Mouse (Mus musculus): ENCODE measurements around the gene Fancd2. TPM values are rescaled to one million over a fixed set of nuclear protein-coding genes. Genes with fewer than 3 reads are reported as not detected.

The Fancd2 gene
- polyA plus RNA-seq, 1 experiment from 2014 or later: 10.4 TPM

DNA sequence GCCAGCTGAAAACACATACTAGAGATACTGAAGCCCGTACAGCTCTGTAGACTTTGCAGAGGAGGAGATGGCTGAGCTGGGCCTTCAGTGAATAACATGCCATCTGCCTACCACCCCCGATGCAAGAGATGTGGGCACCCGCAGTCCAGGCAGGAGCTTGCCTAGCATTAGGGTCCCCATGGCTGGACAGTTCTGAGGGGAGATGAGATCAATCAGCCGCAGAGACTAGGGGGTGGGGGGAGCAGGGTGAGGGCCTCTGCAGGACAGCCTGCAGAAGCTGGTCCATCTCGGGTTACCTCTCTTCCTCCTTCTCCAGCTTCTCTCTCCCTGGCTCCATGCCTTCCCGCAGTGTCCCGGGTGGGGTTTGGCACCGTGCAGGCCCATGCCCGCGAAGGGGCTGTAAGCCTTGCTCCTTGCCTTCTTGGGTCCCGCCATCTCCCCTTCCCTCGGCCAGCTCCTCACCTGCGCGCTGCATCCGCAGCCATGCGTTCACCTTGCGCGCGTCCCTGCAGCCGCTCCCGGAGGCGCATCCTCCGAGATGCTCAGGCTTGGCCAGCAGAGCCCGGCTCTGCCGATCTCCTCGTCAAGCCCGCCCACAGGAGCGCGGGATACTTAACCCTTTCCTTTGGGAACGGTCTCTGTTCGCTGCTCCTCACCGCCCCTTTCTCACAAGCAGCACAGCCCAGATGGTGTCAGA is 29.9 kb upstream of the Fancd2 start, which contains the start of gene Prrt3:
Gene Prrt3 (minus strand): TSS at position 544 of the 697 bp plus-strand sequence.
- Histone ChIP-seq H3K4me2 (replicated peaks) (peak within 1 kb of the TSS; percentile 82), H3K27me3 (peaks cover 13% of the 10 kb centered on the region), H3K9me3 (replicated peaks) (no peaks in the 10 kb centered on the region), H3K4me3 (peak within 1 kb of the TSS; percentile 52), H3K27ac (0 out of 2 replicates have a peak within 1 kb of the TSS, but pooled peaks have one; percentile 8), H3K9ac (peak within 1 kb of the TSS; percentile 74), H3K36me3 (no peaks in the 10 kb centered on the region), H3K4me1 (peaks cover 7% of the 10 kb centered on the region)
- WGBS: 3% methylated on average over 32 of the region's 32 CpGs
- peak; percentile 79 for ATAC-seq (ENCODE audit: low FRiP score)

DNA sequence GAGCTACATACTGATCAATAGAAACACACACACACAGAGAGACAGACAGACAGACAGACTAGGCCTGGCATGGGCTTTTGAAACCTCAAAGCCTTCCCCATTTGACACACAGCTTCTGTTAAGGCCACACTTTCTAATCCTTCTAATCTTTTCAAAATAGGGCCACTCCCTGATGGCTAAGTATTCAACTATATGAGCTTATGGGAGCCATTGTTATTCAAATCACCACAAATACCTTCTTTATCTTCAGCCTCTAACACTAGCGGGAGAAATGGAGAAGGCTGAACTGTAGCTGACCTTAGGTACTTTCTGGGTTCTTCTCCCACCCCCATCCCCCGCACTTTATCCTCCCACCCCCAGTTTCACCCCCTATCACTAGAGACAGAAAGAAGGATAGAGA is 28.7 kb upstream of the Fancd2 start:
- H3K9ac ChIP-seq: no peak overlapping the region
- 65% methylated on average over 2 of the region's 2 CpGs for WGBS
- no peak for ATAC-seq (ENCODE audit: low FRiP score)

DNA sequence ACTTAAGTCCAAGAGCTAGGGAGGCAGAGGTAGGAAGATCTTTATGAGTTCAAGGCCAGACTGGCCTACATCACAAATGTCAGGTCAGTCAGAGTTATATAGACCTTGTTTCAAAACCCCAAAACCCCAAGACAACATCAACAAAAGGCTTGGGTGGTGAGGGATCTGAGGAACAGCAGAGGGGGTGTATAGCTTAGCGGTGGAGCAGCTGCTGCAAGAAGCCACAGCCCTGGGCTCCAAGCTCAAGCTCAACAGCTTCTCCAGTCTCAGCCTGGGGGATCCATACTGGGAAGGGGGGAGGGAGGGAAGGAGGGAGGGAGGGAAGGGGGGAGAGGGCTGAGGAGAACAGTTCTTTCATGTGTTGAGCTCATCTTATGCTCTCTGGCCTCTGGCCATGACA is 25.8 kb upstream of the Fancd2 start:
- Histone ChIP-seq H3K27ac (no peak overlapping the region), H3K9ac (no peak overlapping the region), H3K27me3 (peaks cover 7% of the 10 kb centered on the region), H3K9me3 (replicated peaks) (no peaks in the 10 kb centered on the region), H3K4me3 (no peak overlapping the region), H3K4me2 (replicated peaks) (no peak overlapping the region), H3K36me3 (no peaks in the 10 kb centered on the region), H3K4me1 (peaks cover 13% of the 10 kb centered on the region)
- 80% methylated on average over 1 of the region's 1 CpGs for WGBS
- no peak for ATAC-seq (ENCODE audit: low FRiP score)

More for the DNA sequence above, 28.7 kb upstream of the Fancd2 start:
- peaks cover 13% of the 10 kb centered on the region for H3K27me3 ChIP-seq
- H3K36me3 ChIP-seq: no peaks in the 10 kb centered on the region
- H3K27ac ChIP-seq: no peak overlapping the region
- H3K4me2 ChIP-seq (replicated peaks): no peak overlapping the region
- no peak overlapping the region for H3K4me3 ChIP-seq
- H3K9me3 ChIP-seq (replicated peaks): no peaks in the 10 kb centered on the region
- H3K4me1 ChIP-seq: peaks cover 8% of the 10 kb centered on the region

DNA sequence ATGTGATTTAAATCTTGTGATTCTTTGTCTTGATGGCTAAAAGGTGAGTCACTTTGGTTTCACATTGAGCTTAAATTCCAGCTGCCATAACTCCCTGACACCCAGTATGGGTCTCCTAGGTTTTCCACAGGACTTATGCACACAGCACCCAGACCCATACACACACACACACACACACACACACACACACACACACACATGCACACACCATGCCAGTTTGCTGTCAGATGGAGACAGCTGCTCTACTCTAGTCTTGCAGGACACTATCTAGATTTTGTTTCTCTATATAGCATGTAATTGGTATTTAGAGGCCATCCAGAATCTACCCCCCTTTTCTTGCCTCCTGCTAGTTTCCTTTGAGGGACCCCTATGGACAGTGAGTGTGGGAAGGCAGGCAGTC is 24.4 kb upstream of the Fancd2 start:
- no peaks in the 10 kb centered on the region for H3K9me3 ChIP-seq (replicated peaks)
- H3K36me3 ChIP-seq: no peaks in the 10 kb centered on the region
- H3K4me2 ChIP-seq (replicated peaks): no peak overlapping the region
- no peak for ATAC-seq (ENCODE audit: low FRiP score)
- no peaks in the 10 kb centered on the region; the same call in 1 of the 2 replicates for H3K27me3 ChIP-seq
- H3K27ac ChIP-seq: no peak overlapping the region
- no peak overlapping the region for H3K4me3 ChIP-seq
- no peak overlapping the region for H3K9ac ChIP-seq
- 0 out of 2 replicates have a peak, but pooled peaks cover 5% of the 10 kb centered on the region for H3K4me1 ChIP-seq

DNA sequence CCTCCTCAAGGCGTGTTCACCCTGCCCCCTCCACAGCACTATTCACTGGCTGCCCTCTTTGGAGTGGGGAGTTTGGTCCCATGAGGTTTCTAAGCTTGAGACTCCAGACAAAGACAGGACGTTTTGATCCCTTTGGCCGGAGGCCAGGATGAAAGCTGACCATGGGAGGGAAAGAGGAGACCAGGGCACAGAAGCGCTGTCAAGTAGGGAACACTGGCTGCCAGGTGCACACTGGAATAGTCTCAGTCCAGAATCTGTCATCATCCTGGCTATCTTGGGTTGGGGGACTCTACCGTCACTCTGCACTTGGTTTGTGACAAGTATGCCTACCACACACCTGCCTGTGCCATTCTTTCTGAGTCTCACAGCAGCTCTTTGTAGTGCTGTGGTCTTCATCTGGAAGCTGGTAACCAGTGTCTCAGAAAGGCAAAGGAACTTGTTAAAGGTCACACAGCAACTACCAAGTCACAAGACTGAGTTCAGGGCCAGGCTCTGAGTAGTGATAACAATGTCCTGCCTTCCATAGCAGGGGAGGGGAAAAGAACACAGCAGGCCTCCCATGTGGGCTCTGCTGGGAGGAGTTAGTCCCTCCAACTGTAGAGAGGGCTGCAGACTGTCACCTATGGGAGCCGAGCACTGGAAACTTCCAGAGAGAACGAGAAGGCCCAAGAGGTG is 23.1 kb upstream of the Fancd2 start:
- WGBS: 61% methylated on average over 7 of the region's 7 CpGs
- peaks cover 4% of the 10 kb centered on the region for H3K36me3 ChIP-seq
- no peak overlapping the region for H3K4me2 ChIP-seq (replicated peaks)
- H3K27me3 ChIP-seq: no peaks in the 10 kb centered on the region
- no peaks in the 10 kb centered on the region for H3K9me3 ChIP-seq (replicated peaks)
- H3K27ac ChIP-seq: no peak overlapping the region
- no peak overlapping the region for H3K4me3 ChIP-seq
- H3K4me1 ChIP-seq: 0 out of 2 replicates have a peak, but pooled peaks cover 5% of the 10 kb centered on the region
- no peak for ATAC-seq (ENCODE audit: low FRiP score)
- H3K9ac ChIP-seq: no peak overlapping the region

DNA sequence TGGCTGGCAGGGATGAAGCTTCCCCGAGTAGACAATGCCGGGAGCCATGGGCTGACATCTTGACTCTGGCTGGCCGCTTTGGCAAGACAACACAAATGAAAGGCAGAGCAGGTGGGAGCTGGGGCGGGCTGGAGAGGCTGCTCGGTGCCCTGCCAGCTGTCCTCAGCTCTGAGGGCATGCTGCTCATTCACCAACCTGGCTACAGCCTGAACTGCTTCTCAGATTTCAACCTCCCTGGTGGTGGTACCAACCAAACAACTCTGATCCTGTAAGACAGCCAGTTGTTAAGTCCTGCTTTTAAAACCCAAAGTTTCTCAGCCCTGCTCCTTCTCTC is 22.6 kb upstream of the Fancd2 start:
- Histone ChIP-seq H3K36me3 (peaks cover 9% of the 10 kb centered on the region), H3K4me1 (0 out of 2 replicates have a peak, but pooled peaks cover 5% of the 10 kb centered on the region), H3K4me3 (no peak overlapping the region), H3K27ac (no peak overlapping the region), H3K9me3 (replicated peaks) (no peaks in the 10 kb centered on the region), H3K27me3 (no peaks in the 10 kb centered on the region), H3K4me2 (replicated peaks) (no peak overlapping the region), H3K9ac (no peak overlapping the region)
- ATAC-seq (ENCODE audit: low FRiP score): no peak
- 51% methylated on average over 5 of the region's 5 CpGs for WGBS

DNA sequence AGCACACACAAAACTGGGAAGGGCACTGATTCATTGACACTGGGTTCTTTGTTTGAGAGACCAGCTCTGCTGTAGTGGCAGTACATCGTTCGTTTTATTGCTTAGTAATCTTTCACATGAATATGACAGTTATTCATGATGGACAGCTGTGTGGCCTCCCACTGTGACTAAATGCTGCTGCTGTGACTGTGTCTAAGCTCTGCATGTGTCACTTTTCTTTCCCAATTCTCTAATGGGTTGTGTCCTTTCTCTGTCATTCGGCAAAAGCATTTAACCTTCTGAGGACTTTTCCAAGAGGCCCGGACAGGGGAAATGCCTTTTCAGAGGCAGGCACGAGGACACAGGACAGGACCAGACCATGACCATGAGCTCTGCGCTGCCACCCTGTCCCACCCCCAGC is 17.5 kb upstream of the Fancd2 start:
- H3K9me3 ChIP-seq (replicated peaks): no peaks in the 10 kb centered on the region
- WGBS: 90% methylated on average over 6 of the region's 6 CpGs
- H3K4me1 ChIP-seq: no peaks in the 10 kb centered on the region
- no peak overlapping the region for H3K4me3 ChIP-seq
- no peak overlapping the region for H3K9ac ChIP-seq
- H3K36me3 ChIP-seq: peaks cover 58% of the 10 kb centered on the region
- no peaks in the 10 kb centered on the region for H3K27me3 ChIP-seq
- no peak overlapping the region for H3K4me2 ChIP-seq (replicated peaks)
- H3K27ac ChIP-seq: no peak overlapping the region
- ATAC-seq (ENCODE audit: low FRiP score): no peak

DNA sequence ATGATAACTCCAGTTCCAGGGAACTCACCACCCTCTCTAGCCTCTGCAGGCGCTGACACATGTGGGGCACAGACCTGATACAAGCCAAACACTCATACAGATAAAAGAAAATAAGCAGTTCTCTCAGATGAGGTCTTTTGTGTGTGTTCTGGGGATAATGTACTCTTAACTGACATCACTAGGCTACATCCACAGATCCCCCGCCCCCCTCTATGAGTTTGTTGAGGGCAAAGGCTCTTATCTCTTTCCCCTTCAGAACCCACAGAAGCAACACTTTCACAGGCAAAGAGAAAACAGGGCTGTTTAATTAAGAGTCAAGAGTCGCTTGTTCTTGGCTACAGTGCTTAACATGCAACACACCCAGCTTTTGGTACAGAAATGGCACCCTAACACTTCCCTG is 16.9 kb upstream of the Fancd2 start:
- ATAC-seq (ENCODE audit: low FRiP score): no peak
- H3K36me3 ChIP-seq: peaks cover 65% of the 10 kb centered on the region
- no peaks in the 10 kb centered on the region for H3K4me1 ChIP-seq
- H3K9me3 ChIP-seq (replicated peaks): no peaks in the 10 kb centered on the region
- no peak overlapping the region for H3K9ac ChIP-seq
- no peaks in the 10 kb centered on the region for H3K27me3 ChIP-seq
- no peak overlapping the region for H3K4me3 ChIP-seq
- no peak overlapping the region for H3K27ac ChIP-seq
- H3K4me2 ChIP-seq (replicated peaks): no peak overlapping the region
- 95% methylated on average over 3 of the region's 3 CpGs for WGBS

DNA sequence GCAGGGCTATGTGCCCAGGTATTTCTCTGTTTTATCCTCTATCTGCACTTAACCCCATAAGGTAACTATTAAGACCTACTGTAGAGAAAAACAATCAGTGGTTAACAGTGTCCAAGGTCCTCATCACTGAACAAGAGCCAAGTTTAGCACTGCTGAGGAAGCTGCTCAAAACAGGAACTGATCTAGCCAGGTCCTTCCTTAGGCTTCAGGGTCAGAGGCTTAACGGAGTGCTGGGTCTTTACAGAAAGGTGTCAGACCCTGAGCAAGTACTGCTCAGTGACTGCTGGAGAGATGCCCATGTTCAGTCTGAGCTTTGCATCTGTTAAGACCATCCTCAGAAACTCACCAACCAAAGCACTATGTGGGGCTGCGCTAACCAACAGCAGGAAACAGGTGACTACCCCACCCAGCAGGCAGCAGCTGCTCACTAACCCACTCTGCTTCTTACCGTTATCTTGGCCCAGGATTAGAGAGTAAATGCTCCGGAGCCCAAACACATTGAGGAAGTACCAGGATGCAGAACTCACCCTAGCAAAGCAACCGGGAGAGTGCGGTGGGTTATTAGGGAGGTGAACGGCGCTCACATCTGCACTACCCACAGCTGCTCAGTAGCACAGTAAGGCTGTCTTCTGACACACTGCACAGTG is 13.9 kb upstream of the Fancd2 start:
- H3K27ac ChIP-seq: no peak overlapping the region
- 98% methylated on average over 8 of the region's 8 CpGs for WGBS
- H3K4me1 ChIP-seq: no peaks in the 10 kb centered on the region
- H3K27me3 ChIP-seq: no peaks in the 10 kb centered on the region
- H3K4me2 ChIP-seq (replicated peaks): no peak overlapping the region
- H3K9me3 ChIP-seq (replicated peaks): no peaks in the 10 kb centered on the region
- H3K4me3 ChIP-seq: no peak overlapping the region
- H3K36me3 ChIP-seq: peaks cover 91% of the 10 kb centered on the region
- H3K9ac ChIP-seq: no peak overlapping the region
- no peak for ATAC-seq (ENCODE audit: low FRiP score)

DNA sequence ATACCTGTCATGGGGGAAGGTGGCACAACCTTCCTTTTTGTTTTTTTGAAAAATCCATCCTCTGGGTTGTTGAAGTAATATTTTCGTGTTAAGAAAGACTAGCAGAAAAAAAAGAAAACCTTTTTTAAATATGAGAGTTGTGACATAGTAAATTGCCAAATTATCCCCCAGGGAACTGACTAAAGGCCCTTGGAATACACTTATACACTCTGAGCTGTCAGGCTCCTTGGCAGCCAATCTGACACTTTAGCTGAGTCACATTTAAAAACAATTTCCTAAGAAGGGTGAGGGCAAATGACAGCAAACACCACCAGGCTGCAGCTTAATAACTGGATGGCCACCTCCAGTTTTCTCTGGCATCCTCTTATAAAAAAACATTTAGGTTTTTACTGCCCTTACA is 9.2 kb upstream of the Fancd2 start:
- 88% methylated on average over 1 of the region's 1 CpGs for WGBS
- Histone ChIP-seq H3K27ac (no peak overlapping the region), H3K27me3 (no peaks in the 10 kb centered on the region), H3K4me1 (no peaks in the 10 kb centered on the region), H3K4me3 (no peak overlapping the region), H3K4me2 (replicated peaks) (no peak overlapping the region), H3K36me3 (peaks cover 61% of the 10 kb centered on the region), H3K9ac (no peak overlapping the region), H3K9me3 (replicated peaks) (no peaks in the 10 kb centered on the region)
- ATAC-seq (ENCODE audit: low FRiP score): no peak

DNA sequence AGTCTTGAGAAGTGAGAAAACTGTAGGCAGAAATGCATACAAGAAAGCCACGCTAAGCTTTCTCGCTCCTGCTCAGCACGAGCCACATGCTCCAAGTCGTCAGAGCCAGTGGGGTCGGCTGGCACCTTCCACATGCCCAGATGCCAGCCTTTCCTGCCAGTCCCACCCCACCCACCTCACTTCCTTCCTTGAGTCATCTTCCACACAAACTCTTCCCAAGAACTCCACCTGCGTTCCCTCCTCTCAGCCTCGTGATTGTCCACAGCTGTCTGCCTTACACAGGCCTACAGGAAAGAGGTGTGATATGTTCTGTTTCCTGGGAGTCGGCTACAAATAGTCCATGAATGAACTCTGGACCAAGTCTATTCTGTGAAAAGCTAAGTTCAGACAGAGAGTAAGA is 8.1 kb upstream of the Fancd2 start:
- peaks cover 50% of the 10 kb centered on the region for H3K36me3 ChIP-seq
- H3K27me3 ChIP-seq: no peaks in the 10 kb centered on the region
- H3K9me3 ChIP-seq (replicated peaks): no peaks in the 10 kb centered on the region
- no peak overlapping the region for H3K9ac ChIP-seq
- no peak for ATAC-seq (ENCODE audit: low FRiP score)
- 92% methylated on average over 8 of the region's 8 CpGs for WGBS
- no peak overlapping the region for H3K27ac ChIP-seq
- H3K4me2 ChIP-seq (replicated peaks): no peak overlapping the region
- no peak overlapping the region for H3K4me3 ChIP-seq
- H3K4me1 ChIP-seq: no peaks in the 10 kb centered on the region

DNA sequence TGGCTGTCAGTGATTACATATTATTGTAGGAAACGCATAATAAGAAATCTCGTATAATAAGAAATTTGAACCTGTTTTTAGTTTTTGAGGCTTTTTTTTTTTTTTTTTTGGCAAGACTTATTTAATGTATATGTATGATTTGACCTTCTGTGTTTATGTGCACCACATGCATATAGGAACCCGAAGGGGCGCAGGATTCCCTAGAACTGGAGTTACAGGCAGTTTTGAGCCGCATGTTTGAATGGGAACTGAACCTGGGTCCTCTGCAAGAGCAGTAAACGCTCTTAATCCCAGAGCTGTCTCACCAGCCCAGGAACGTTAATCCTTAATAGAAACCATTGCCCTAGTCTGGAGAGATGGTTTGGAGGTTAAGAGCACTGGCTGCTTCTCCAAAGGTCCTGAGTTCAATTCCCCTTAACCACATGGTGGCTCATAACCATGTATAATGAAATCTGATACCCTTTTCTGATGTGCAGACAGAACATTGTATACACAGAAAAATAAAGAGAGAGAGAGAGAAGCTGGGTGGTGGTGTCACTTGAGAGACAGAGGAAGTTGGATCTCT is 440 bp downstream of the Fancd2 start:
- Histone ChIP-seq H3K27ac (no peak overlapping the region), H3K27me3 (no peaks in the 10 kb centered on the region), H3K9me3 (replicated peaks) (no peaks in the 10 kb centered on the region), H3K4me1 (peaks cover 17% of the 10 kb centered on the region), H3K36me3 (peaks cover 8% of the 10 kb centered on the region; the same call in 1 of the 2 replicates), H3K4me2 (replicated peaks) (peak overlapping the region; percentile 78), H3K9ac (peak overlapping the region; percentile 83; the same call in 1 of the 2 replicates), H3K4me3 (peak overlapping the region; percentile 91)
- no peak for ATAC-seq (ENCODE audit: low FRiP score)
- WGBS: 11% methylated on average over 7 of the region's 7 CpGs
